Mouse (Mus musculus): ENCODE measurements around the gene H3f3b.
"Not testable (repeated sequence)": the region's sequence is repeated elsewhere in the genome, so short reads cannot be mapped to it uniquely, and the experiment has no call there.

The H3f3b gene

GRCm38 (mm10) chr11:116045173-116045572 is 17.4 kb upstream of the H3f3b start:
- DNase-seq (ENCODE audit: low spot score in 2 of 2), result no peak

- no peak for DNase-seq (ENCODE audit: low spot score in 2 of 2)
Observed at GRCm38 (mm10) chr11:116043286-116043685, 15.5 kb upstream of the H3f3b start.

GRCm38 (mm10) chr11:116042372-116043138 is 14.8 kb upstream of the H3f3b start:
- DNase-seq (ENCODE audit: low spot score in 2 of 2), result no peak

GRCm38 (mm10) chr11:116041833-116042232 is 14.1 kb upstream of the H3f3b start:
- no peak for DNase-seq (ENCODE audit: low spot score in 2 of 2)

GRCm38 (mm10) chr11:116040593-116040992 is 12.8 kb upstream of the H3f3b start:
- DNase-seq (ENCODE audit: low spot score in 2 of 2), result no peak

GRCm38 (mm10) chr11:116037826-116038225 is 10.1 kb upstream of the H3f3b start:
- no peak for DNase-seq (ENCODE audit: low spot score in 2 of 2)

- DNase-seq (ENCODE audit: low spot score in 2 of 2), result no peak
Observed at GRCm38 (mm10) chr11:116036671-116037070, 8.9 kb upstream of the H3f3b start.

- DNase-seq (ENCODE audit: low spot score in 2 of 2), result no peak
Observed at GRCm38 (mm10) chr11:116034584-116034983, 6.8 kb upstream of the H3f3b start.

GRCm38 (mm10) chr11:116030898-116031845 is 3.4 kb upstream of the H3f3b start:
- DNase-seq (ENCODE audit: low spot score in 2 of 2), result no peak

GRCm38 (mm10) chr11:116030088-116030897 is 2.5 kb upstream of the H3f3b start, which contains the start of gene Unk:
Unk (plus strand) TSS chr11:116030322.
- peak; percentile 93 to 98 for DNase-seq (ENCODE audit: low spot score in 2 of 2)

GRCm38 (mm10) chr11:116029086-116029865 is 1.5 kb upstream of the H3f3b start:
- no peak for DNase-seq (ENCODE audit: low spot score in 2 of 2)

- no peak for DNase-seq (ENCODE audit: low spot score in 2 of 2)
Observed at GRCm38 (mm10) chr11:116028177-116028865, 559 bp upstream of the H3f3b start.

- no peak for DNase-seq (ENCODE audit: low spot score in 2 of 2)
Observed at GRCm38 (mm10) chr11:116025056-116025845, 2.5 kb downstream of the H3f3b start.

GRCm38 (mm10) chr11:116024356-116024808 is 3.4 kb downstream of the H3f3b start:
- DNase-seq (ENCODE audit: low spot score in 2 of 2), result peak; percentile 95 to 99

GRCm38 (mm10) chr11:116023771-116024355 is 3.9 kb downstream of the H3f3b start:
- peak in 1 of 2 experiments; percentile 69 for DNase-seq (ENCODE audit: low spot score in 2 of 2)

- not testable (repeated sequence) for DNase-seq (ENCODE audit: low spot score in 2 of 2)
Observed at GRCm38 (mm10) chr11:116023074-116023770, 4.5 kb downstream of the H3f3b start.

GRCm38 (mm10) chr11:116022256-116022780 is 5.4 kb downstream of the H3f3b start:
- no peak for DNase-seq (ENCODE audit: low spot score in 2 of 2)
